Mouse (Mus musculus) stomach, postnatal 0 days (tissue): Measurements from ENCODE around the gene Oscp1.

Experiments
- CTCF ChIP-seq: IDR thresholded peaks from 2 replicates; pipeline ENCODE4 v1.5.1; 2016; ENCODE audit warnings: antibody characterized with exemption, low read depth, mild to moderate bottlenecking, moderate library complexity
- EP300 ChIP-seq: optimal IDR thresholded peaks from 2 replicates; pipeline ENCODE3; 2016; ENCODE audit warnings: antibody characterized with exemption

- TF ChIP-seq EP300 (no peak), CTCF (no peak)
Measured at GRCm38 (mm10) chr4:126132636-126133264, 74.4 kb downstream of the Oscp1 start.
